Mouse (Mus musculus): ENCODE measurements at regions not wholly inside any gene's neighbourhood (a gene's known extent, or its start where the extent isn't known, plus 50 kb on each side); places are given as distances from the start of the nearest gene placed in this dataset.

- Histone ChIP-seq H3K9ac (ENCODE audit: low read depth, low read length) (no peak overlapping the region), H3K27ac (ENCODE audit: low read depth, low read length) (no peak overlapping the region), H3K4me2 (replicated peaks; ENCODE audit: low read depth) (no peak overlapping the region)
Observed at GRCm38 (mm10) chr11:8214305-8214903, 449.9 kb downstream of the Tns3 start.

GRCm38 (mm10) chr11:8213130-8213529 is 451.2 kb downstream of the Tns3 start:
- Histone ChIP-seq H3K36me3 (ENCODE audit: control insufficient read depth, insufficient read depth) (no peaks in the 10 kb centered on the region), H3K27ac (ENCODE audit: low read depth, low read length) (no peak overlapping the region), H3K9me3 (ENCODE audit: control insufficient read depth) (no peaks in the 10 kb centered on the region), H3K4me3 (ENCODE audit: low read depth, low read length) (no peak overlapping the region), H3K4me1 (replicated peaks; ENCODE audit: control insufficient read depth, insufficient read depth, low read length) (no peaks in the 10 kb centered on the region), H3K4me2 (replicated peaks; ENCODE audit: low read depth) (no peak overlapping the region), H3K27me3 (replicated peaks; ENCODE audit: control insufficient read depth, insufficient read depth, low read length) (no peaks in the 10 kb centered on the region), H3K9ac (ENCODE audit: low read depth, low read length) (no peak overlapping the region)
- no peak for ATAC-seq
- TF ChIP-seq CTCF (IDR thresholded peaks at IDR 0.05; ENCODE audit: low read depth), result no peak
- 100% methylated on average over 3 of the region's 3 CpGs for WGBS

More at GRCm38 (mm10) chr11:8214305-8214903, 449.9 kb downstream of the Tns3 start:
- no peaks in the 10 kb centered on the region for H3K4me1 ChIP-seq (replicated peaks; ENCODE audit: control insufficient read depth, insufficient read depth, low read length)
- 61% methylated on average over 2 of the region's 2 CpGs for WGBS
- no peak for TF ChIP-seq CTCF (IDR thresholded peaks at IDR 0.05; ENCODE audit: low read depth)
- no peak overlapping the region for H3K4me3 ChIP-seq (ENCODE audit: low read depth, low read length)
- no peak for ATAC-seq
- H3K36me3 ChIP-seq (ENCODE audit: control insufficient read depth, insufficient read depth), result no peaks in the 10 kb centered on the region
- H3K9me3 ChIP-seq (ENCODE audit: control insufficient read depth), result no peaks in the 10 kb centered on the region
- no peaks in the 10 kb centered on the region for H3K27me3 ChIP-seq (replicated peaks; ENCODE audit: control insufficient read depth, insufficient read depth, low read length)

DNA sequence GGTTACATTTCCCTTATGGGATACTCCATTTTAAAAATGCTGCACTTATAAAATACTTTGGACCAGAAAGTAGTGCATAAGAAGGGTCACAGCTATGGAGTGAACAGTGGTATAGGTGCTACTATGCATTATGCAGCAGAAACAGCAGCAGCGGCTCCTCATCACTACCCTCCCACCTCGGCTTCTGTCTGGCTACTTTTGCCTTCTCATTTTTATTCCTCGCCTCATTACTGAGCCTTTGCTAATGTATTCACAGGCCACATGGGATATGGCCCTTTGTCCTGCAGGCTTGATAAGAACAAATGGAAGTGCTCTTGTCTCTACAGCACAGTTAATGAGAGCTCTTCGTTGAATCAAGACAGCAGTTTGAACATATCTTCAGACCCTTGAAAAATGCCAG is 451.6 kb downstream of the Tns3 start:
- no peak for TF ChIP-seq CTCF (IDR thresholded peaks at IDR 0.05; ENCODE audit: low read depth)
- Histone ChIP-seq H3K9ac (ENCODE audit: low read depth, low read length) (no peak overlapping the region), H3K9me3 (ENCODE audit: control insufficient read depth) (no peaks in the 10 kb centered on the region), H3K4me3 (ENCODE audit: low read depth, low read length) (no peak overlapping the region), H3K27me3 (replicated peaks; ENCODE audit: control insufficient read depth, insufficient read depth, low read length) (no peaks in the 10 kb centered on the region), H3K36me3 (ENCODE audit: control insufficient read depth, insufficient read depth) (no peaks in the 10 kb centered on the region), H3K4me2 (replicated peaks; ENCODE audit: low read depth) (no peak overlapping the region), H3K4me1 (replicated peaks; ENCODE audit: control insufficient read depth, insufficient read depth, low read length) (no peaks in the 10 kb centered on the region), H3K27ac (ENCODE audit: low read depth, low read length) (no peak overlapping the region)
- WGBS, result 78% methylated on average over 4 of the region's 4 CpGs
- ATAC-seq, result no peak

DNA sequence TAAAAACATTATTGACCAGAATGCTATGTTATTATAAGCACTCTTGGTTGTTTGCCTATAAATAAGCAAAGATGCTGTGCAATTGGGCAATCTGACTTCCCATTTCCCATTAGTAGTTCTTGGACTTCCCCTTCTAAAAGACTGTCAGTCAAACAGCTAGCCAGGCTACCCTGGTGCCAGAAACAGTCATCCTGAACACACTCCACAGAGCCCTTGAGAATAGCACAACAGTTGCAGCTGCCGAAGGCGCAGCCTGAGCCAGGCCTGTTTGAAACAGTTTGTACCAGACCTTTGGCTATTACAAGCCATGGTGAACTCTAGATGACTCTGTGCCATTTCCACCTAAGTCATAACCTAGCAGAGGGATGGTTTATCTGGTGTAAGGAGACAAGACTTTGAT is 455.3 kb downstream of the Tns3 start:
- H3K9me3 ChIP-seq (ENCODE audit: control insufficient read depth), result no peaks in the 10 kb centered on the region
- 87% methylated on average over 2 of the region's 2 CpGs for WGBS
- H3K9ac ChIP-seq (ENCODE audit: low read depth, low read length), result no peak overlapping the region
- H3K4me3 ChIP-seq (ENCODE audit: low read depth, low read length), result no peak overlapping the region
- no peaks in the 10 kb centered on the region for H3K27me3 ChIP-seq (replicated peaks; ENCODE audit: control insufficient read depth, insufficient read depth, low read length)
- H3K36me3 ChIP-seq (ENCODE audit: control insufficient read depth, insufficient read depth), result no peaks in the 10 kb centered on the region
- no peak for ATAC-seq
- H3K4me2 ChIP-seq (replicated peaks; ENCODE audit: low read depth), result no peak overlapping the region
- no peak for TF ChIP-seq CTCF (IDR thresholded peaks at IDR 0.05; ENCODE audit: low read depth)
- no peaks in the 10 kb centered on the region for H3K4me1 ChIP-seq (replicated peaks; ENCODE audit: control insufficient read depth, insufficient read depth, low read length)
- no peak overlapping the region for H3K27ac ChIP-seq (ENCODE audit: low read depth, low read length)

DNA sequence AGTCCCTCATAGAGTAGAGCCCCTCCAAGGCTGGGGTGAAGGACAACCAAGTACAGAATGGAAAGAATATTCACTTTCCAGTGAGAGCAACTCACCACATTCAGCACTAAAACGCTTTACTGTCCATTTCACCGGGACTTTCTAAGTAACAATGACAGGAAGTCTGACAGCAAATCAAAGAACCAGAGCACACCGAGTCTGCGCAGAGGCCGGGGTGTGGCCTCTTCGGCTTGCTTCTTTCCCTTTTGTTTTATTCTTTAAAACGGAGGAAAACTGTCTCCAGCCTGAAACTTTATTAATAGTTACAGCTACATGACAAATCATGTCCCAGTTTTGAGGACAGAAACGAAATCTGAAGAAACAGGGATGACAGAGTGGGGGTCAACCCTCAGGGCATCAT is 465.0 kb downstream of the Tns3 start:
- Histone ChIP-seq H3K4me2 (replicated peaks; ENCODE audit: low read depth) (no peak overlapping the region), H3K27me3 (replicated peaks; ENCODE audit: control insufficient read depth, insufficient read depth, low read length) (no peaks in the 10 kb centered on the region), H3K27ac (ENCODE audit: low read depth, low read length) (no peak overlapping the region), H3K4me1 (replicated peaks; ENCODE audit: control insufficient read depth, insufficient read depth, low read length) (no peaks in the 10 kb centered on the region), H3K36me3 (ENCODE audit: control insufficient read depth, insufficient read depth) (no peaks in the 10 kb centered on the region), H3K4me3 (ENCODE audit: low read depth, low read length) (no peak overlapping the region), H3K9me3 (ENCODE audit: control insufficient read depth) (no peaks in the 10 kb centered on the region), H3K9ac (ENCODE audit: low read depth, low read length) (no peak overlapping the region)
- WGBS, result 75% methylated on average over 8 of the region's 8 CpGs
- ATAC-seq, result no peak
- TF ChIP-seq CTCF (IDR thresholded peaks at IDR 0.05; ENCODE audit: low read depth), result no peak

Measured in intestine, postnatal 0 days (tissue).